Mouse (Mus musculus): ENCODE measurements around the gene Gpbar1.

DNA sequence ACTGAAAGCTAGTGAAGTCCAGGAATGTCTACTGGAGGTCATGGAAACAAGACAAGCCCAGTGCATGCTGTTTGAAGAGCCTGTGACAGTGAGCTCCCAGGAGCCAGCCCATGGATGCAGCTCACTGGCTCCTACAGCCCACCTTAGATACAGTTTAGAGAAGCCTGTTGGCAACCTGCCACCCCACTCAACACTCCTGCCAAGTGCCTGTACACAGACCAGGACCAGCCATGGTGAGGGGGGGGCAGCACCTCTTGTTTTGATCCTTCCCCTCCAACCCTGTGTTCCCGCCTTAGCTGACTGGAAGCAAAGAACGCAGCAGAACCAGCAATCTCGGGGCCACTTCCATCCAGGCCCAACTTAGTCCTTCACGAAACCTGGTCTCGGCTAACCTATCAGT lies 11.8 kb downstream of the Gpbar1 start:
- TF ChIP-seq CTCF (IDR thresholded peaks at IDR 0.05; ENCODE audit: low read depth, low read length) (no peak), GATA1 (IDR thresholded peaks at IDR 0.05; ENCODE audit: borderline replicate concordance, low read length) (no peak)
